In genomic region chr4:99953904-99954303, GRCm38 (mm10) we compare ENCODE assay signal across 13 mouse cellular contexts.
"Had no signal": no experiment of that assay in that cellular context is flagged by ENCODE, and none has a peak within 500 bp of the region (broad histone marks: within the 10 kb centered on the region; RNA-seq: fewer than 3 reads in every experiment).

No protein-coding gene starts in this region.

- H3K27me3 ChIP-seq: limb, embryonic 15.5 days; liver, embryonic 13.5 days; midbrain, embryonic 12.5 days had no signal

- H3K9me3 ChIP-seq: limb, embryonic 15.5 days; liver, embryonic 13.5 days; midbrain, embryonic 12.5 days had no signal

- DNase-seq: kidney, adult 9 months; kidney, postnatal 10 days; liver, embryonic 13.5 days; lung, adult 18-20 months; lung, postnatal 36 days; right cerebral cortex, adult 18-20 months; right cerebral cortex, postnatal 25 days; thymus, postnatal 4 days had no signal

- H3K4me3 ChIP-seq: limb, embryonic 15.5 days; liver, embryonic 13.5 days; midbrain, embryonic 12.5 days had no signal

- ATAC-seq: intestine, embryonic 16.5 days; midbrain, embryonic 16.5 days had no signal

- H3K4me2 ChIP-seq: limb, embryonic 15.5 days; liver, embryonic 13.5 days; midbrain, embryonic 12.5 days had no signal

- H3K9ac ChIP-seq: limb, embryonic 15.5 days; liver, embryonic 13.5 days; midbrain, embryonic 12.5 days had no signal

- H3K27ac ChIP-seq: limb, embryonic 15.5 days; liver, embryonic 13.5 days; midbrain, embryonic 12.5 days; stomach, postnatal 0 days had no signal

- H3K36me3 ChIP-seq: limb, embryonic 15.5 days; liver, embryonic 13.5 days; midbrain, embryonic 12.5 days had no signal
